Mouse (Mus musculus) embryonic stem cell, embryonic (primary cell): Measurements from ENCODE around the gene Prc1.

Experiments used
- CTCF ChIA-PET, 4 experiments: fragments of 300-600 bp in 2 of 4; fragments of 350-600 bp in 2 of 4; sonication (Branson Sonifier 250); formaldehyde crosslinking; loops; one replicate each; lab custom pipeline; 2022; ENCODE audit warnings: inconsistent platforms in 2 of 4; lab: Charles Lee
- POLR2A ChIA-PET, 4 experiments: fragments of 300-600 bp in 2 of 4; fragments of 350-600 bp in 2 of 4; sonication (Branson Sonifier 250); formaldehyde crosslinking; loops; one replicate each; lab custom pipeline; 2022; ENCODE audit warnings: antibody characterized with exemption in 4 of 4, inconsistent platforms in 1 of 4; lab: Charles Lee

Gene Prc1

GRCm38 (mm10) chr7:80269751-80270255, 24.4 kb upstream of the Prc1 start:
- ChIA-PET POLR2A (interaction anchor here in 3 of 4 experiments (0.6 to 3.3 kb wide), 27 partner anchors 9 to 263 kb away, joined by 3 to 18 read pairs (median 5); partner anchors contain the start of genes Cib1 (in 2 of the 3), Gdpgp1 (in 2 of the 3), Ngrn (in 2 of the 3) and Hddc3 (in 1 of the 3)), CTCF (interaction anchor here in 2 of 4 experiments (0.5 to 2.8 kb wide), 3 partner anchors 14 to 129 kb away, joined by 4 to 11 read pairs (median 9); no protein-coding TSS in a partner anchor)

GRCm38 (mm10) chr7:80273456-80273855, 20.8 kb upstream of the Prc1 start:
- POLR2A ChIA-PET: interaction anchor here in 2 of 4 experiments (0.8 to 1.7 kb wide), 4 partner anchors 8 to 51 kb away, joined by 3 to 5 read pairs (median 4); partner anchors contain the start of gene Rccd1 (in 2 of the 2)

GRCm38 (mm10) chr7:80276374-80276773, 17.9 kb upstream of the Prc1 start:
- CTCF ChIA-PET: interaction anchor here in 1 of 4 experiments (1.3 kb wide), 1 partner anchor 136 kb away, joined by 3 read pairs; no protein-coding TSS in a partner anchor
- POLR2A ChIA-PET: interaction anchor here in 3 of 4 experiments (0.6 to 1.4 kb wide), 4 partner anchors 15 to 109 kb away, joined by 3 to 6 read pairs (median 4); partner anchors contain the start of gene Ngrn (in 1 of the 3)

More at GRCm38 (mm10) chr7:80273456-80273855, 20.8 kb upstream of the Prc1 start:
- CTCF ChIA-PET: interaction anchor here in 2 of 4 experiments (0.6 to 1.9 kb wide), 2 partner anchors 27 to 133 kb away, joined by 3 to 5 read pairs; partner anchors contain the start of gene Ttll13 (in 1 of the 2)

DNA sequence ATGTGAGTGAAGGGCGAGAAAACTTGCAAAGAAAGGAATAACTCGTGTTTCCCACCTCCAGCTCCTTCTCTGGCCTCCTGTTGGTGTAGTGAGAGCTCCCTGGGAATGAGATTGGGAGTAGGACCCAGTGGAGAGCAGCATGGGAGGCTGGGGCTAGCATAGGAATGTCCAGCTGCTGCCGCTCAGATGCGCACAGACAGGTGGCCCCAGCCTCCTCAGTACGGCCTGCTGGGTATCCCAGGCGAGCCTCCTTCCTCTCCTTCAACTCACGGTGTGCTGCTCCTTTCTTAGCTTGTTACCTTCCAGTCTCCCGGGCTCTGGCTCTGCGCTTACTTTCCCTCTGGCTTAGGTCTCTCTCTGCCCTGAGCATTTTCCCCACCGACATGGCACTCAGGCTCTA, 14.2 kb upstream of the Prc1 start:
- ChIA-PET POLR2A (interaction anchor here in 3 of 4 experiments (0.6 to 3.1 kb wide), 6 partner anchors 10 to 47 kb away, joined by 3 to 8 read pairs (median 4); partner anchors contain the start of genes Cib1 (in 1 of the 3), Gdpgp1 (in 1 of the 3), Ngrn (in 1 of the 3) and Vps33b (in 1 of the 3)), CTCF (interaction anchor here in 1 of 4 experiments (0.5 to 1.7 kb wide), 2 partner anchors 8 to 139 kb away, joined by 3 to 4 read pairs; no protein-coding TSS in a partner anchor)

DNA sequence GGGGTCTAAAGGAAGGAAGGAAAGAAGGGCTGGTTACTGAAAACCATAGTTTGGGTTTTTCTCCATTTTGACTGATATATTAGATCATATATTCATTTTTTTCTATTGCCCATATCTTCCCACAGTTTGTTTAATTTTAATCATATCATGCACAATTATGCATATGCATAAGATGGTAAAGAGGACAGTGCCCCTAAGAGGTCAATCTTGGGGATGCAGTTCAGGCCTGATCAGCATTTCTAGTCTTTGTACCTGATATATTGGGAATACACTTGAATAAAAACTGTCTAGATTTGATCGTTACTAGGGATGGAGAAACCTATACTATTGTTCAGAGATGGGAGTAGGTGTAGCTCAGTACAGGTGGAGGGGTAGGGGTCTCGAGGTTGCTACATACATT, 13.3 kb upstream of the Prc1 start:
- POLR2A ChIA-PET: interaction anchor here in 2 of 4 experiments (0.6 to 3.1 kb wide), 13 partner anchors 8 to 728 kb away, joined by 3 to 8 read pairs (median 5); partner anchors contain the start of gene Vps33b (in 1 of the 2)
- CTCF ChIA-PET: interaction anchor here in 3 of 4 experiments (0.6 to 1.7 kb wide), 3 partner anchors 22 to 140 kb away, joined by 4 to 9 read pairs (median 5); no protein-coding TSS in a partner anchor

DNA sequence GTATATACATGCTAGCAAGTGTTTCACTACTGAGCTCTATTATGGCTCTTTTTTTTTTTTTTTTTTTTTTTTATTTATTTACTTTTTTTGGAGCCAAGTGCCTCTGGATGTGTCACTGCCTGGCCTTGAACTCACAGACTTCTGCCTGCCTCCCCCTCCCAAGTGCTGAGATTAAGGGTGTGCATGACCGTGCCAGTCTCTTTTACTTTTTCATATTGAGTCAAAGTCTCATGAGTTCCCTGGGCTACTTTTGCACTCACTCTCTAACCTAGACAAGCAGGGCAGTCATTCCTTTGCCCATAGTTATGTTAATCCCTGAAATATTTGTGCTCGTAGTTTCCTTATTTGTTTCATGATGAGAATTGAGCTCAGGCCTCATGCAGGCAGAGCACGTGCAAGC, 12.6 kb upstream of the Prc1 start:
- POLR2A ChIA-PET: interaction anchor here in 2 of 4 experiments (0.6 to 3.1 kb wide), 13 partner anchors 9 to 310 kb away, joined by 3 to 8 read pairs (median 5); partner anchors contain the start of genes Ngrn (in 1 of the 2), Ttll13 (in 1 of the 2) and Vps33b (in 1 of the 2)
- CTCF ChIA-PET: interaction anchor here in 2 of 4 experiments (0.6 to 1.3 kb wide), 2 partner anchors 22 to 141 kb away, joined by 5 to 9 read pairs; no protein-coding TSS in a partner anchor

DNA sequence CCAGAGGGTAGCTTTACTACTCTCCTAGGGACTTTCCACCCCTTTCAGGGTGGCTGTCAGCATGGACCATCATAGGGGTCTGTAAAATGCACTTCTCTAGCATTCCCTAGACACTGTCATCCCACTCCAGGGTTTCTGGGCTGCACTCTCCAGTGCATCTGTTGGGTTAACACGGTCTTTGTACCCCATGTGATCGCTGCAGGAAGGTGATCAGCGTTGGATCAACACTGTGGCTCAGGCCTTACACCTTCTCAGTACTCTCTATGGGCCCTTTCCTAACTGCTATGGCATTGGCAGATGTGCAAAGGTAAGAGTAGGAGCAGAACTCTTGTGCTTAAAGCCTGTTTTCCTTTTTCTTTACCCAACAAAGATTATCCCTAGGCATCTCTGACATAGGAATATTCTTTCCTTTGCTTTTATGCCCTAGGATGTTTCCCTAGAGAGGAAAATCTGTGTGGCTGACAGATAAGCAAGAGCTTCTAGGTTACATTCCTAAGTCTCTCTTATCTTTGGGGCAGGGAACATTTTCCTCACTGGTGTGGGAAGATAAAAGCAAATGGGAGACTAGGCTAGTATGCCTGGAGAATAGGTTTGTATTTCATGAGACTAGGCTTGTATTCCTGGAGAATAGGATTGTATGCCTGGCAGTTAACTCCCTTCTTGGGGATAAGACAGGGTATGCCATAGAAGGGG, 10.9 kb upstream of the Prc1 start:
- ChIA-PET POLR2A (interaction anchor here in 1 of 4 experiments (0.9 to 1.5 kb wide), 3 partner anchors 11 to 155 kb away, joined by 3 to 5 read pairs (median 3); partner anchors contain the start of genes Prc1 and Vps33b), CTCF (no interaction called here)

- CTCF ChIA-PET: no interaction called here
Observed at GRCm38 (mm10) chr7:80284391-80284790, 9.9 kb upstream of the Prc1 start.

GRCm38 (mm10) chr7:80285725-80286124, 8.5 kb upstream of the Prc1 start:
- POLR2A ChIA-PET: interaction anchor here in 1 of 4 experiments (0.6 to 1.6 kb wide), 4 partner anchors 11 to 97 kb away, joined by 3 to 6 read pairs (median 4); partner anchors contain the start of genes Ngrn and Rccd1
- CTCF ChIA-PET: no interaction called here

More at GRCm38 (mm10) chr7:80284391-80284790, 9.9 kb upstream of the Prc1 start:
- POLR2A ChIA-PET: interaction anchor here in 3 of 4 experiments (1.1 to 1.6 kb wide), 4 partner anchors 10 to 154 kb away, joined by 3 to 4 read pairs (median 4); partner anchors contain the start of gene Ngrn (in 1 of the 3)

DNA sequence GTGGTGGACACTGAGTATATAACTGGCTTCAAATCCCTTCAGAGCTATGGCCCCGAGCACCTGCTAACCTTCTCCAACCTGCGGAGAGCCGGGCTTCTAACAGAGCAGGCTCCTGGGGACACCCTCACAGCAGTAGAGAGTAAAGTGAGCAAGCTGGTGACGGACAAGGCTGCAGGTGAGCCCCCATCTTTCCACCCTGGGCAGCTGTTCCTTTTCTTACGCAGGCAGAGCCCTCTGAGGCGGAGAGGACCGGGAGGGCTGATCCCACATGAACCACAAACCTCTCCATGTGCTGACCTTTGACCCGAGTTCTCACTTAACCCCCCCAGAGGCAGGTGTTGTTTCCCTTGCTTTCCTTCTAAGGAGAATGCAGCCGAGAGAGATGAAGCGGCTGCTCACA, 6.5 kb upstream of the Prc1 start:
- CTCF ChIA-PET: interaction anchor here in 2 of 4 experiments (0.6 to 0.9 kb wide), 3 partner anchors 8 to 509 kb away, joined by 3 to 5 read pairs (median 3); no protein-coding TSS in a partner anchor
- POLR2A ChIA-PET: interaction anchor here in 2 of 4 experiments (1.0 to 1.7 kb wide), 4 partner anchors 10 to 87 kb away, joined by 3 to 4 read pairs (median 4); no protein-coding TSS in a partner anchor

DNA sequence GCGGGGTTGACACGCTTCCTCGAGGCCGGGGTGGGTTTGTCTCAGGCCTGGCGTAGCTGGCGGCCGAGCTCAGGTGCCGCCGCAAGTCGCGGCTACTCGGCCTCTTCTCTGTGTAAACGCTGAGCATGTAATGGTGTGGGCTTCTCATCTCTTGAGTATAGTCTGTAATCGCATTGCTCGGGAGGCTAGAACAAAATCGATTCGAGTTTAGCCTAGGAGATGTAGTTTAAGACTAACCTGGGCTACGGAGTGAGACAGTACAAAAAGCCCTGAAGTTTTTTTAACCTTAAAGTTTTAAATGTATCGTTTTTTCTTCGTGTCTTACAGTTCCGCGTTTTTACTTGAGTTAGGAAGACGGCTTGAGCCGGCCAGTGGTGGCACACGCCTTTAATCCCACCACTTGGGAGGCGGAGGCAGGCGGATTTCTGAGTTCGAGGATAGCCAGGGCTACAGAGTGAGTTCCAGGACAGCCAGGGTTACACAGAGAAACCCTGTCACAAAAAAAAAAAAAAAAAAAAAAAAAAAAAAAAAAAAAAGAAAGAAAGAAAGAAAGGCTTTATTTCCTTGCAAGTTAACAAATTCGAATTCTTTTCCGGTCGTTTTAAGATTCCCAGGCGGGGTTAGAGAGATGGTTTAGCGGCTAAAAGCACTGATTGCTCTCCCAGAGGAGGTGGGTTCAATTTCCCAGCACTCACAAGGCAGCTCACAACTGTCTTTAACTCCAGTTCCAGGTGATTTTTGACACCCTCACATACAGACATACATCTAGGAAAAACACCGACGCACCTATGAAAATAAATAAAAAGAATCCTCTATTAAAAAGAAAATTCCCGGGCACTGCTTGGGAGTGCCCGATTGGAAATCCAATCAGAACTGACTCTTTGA, 756 bp downstream of the Prc1 start:
- POLR2A ChIA-PET: interaction anchor here in 3 of 4 experiments (0.6 to 2.7 kb wide), 28 partner anchors 10 to 276 kb away, joined by 3 to 11 read pairs (median 4); partner anchors contain the start of genes Ngrn (in 2 of the 3), Rccd1 (in 2 of the 3), Cib1 (in 1 of the 3) and Gdpgp1 (in 1 of the 3)
- CTCF ChIA-PET: interaction anchor here in 2 of 4 experiments (0.6 to 1.0 kb wide), 5 partner anchors 80 to 611 kb away, joined by 3 read pairs; no protein-coding TSS in a partner anchor

DNA sequence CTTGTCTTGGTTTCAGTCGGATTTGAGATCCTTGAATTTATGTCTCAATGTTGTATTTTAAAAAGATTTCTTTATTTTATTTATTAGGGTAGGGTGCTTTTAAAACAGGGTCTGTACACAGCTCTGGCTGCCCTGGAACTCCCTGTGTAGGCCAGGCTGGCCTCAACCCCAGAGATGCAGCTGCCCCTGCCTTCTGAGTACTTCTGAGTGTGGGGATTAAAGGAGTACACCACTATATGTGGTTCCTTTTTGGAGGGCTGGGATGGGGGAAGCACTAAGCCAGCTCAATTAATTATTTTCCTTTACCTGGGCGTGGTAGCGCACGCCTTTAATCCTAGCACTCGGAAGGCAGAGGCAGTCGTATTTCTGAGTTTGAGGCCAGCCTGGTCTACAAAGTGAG, 2.2 kb downstream of the Prc1 start:
- CTCF ChIA-PET: interaction anchor here in 2 of 4 experiments (0.6 to 1.1 kb wide), 3 partner anchors 20 to 144 kb away, joined by 3 to 6 read pairs (median 3); no protein-coding TSS in a partner anchor
- POLR2A ChIA-PET: interaction anchor here in 3 of 4 experiments (0.6 to 1.6 kb wide), 22 partner anchors 8 to 536 kb away, joined by 3 to 10 read pairs (median 3); partner anchors contain the start of genes Idh2 (in 1 of the 3) and Rccd1 (in 1 of the 3)

GRCm38 (mm10) chr7:80297041-80297440, 2.8 kb downstream of the Prc1 start:
- CTCF ChIA-PET: interaction anchor here in 1 of 4 experiments (0.6 kb wide), 1 partner anchor 32 kb away, joined by 6 read pairs; no protein-coding TSS in a partner anchor
- POLR2A ChIA-PET: interaction anchor here in 3 of 4 experiments (0.6 to 1.6 kb wide), 20 partner anchors 11 to 537 kb away, joined by 3 to 10 read pairs (median 3); partner anchors contain the start of genes Idh2 (in 1 of the 3) and Rccd1 (in 1 of the 3)

- ChIA-PET POLR2A (interaction anchor here in 2 of 4 experiments (0.9 to 5.7 kb wide), 10 partner anchors 19 to 169 kb away, joined by 3 to 37 read pairs (median 3); partner anchors contain the start of genes Cib1 (in 2 of the 2) and Gdpgp1 (in 2 of the 2)), CTCF (no interaction called here)
Observed at GRCm38 (mm10) chr7:80298754-80299153, 4.5 kb downstream of the Prc1 start.

DNA sequence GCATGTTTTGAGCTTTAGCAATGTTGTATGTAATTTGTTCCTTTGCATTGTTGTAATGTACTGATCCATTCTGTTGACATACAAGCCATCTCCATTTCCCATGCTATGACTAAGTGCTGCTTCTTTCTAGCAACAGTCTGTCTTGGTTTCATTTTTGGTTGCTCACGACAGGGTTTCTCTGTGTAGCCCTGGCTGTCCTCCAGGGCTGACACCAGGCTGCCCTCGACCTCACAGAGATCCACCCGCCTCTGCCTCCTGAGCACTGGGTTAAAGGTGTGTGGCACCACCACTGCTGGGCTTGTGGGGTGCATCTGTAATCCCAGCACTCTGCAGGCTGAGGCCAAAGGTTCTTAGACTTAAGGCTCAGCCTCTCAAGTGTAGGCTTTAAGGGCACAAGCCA, 5.3 kb downstream of the Prc1 start:
- ChIA-PET CTCF (interaction anchor here in 1 of 4 experiments (1.3 kb wide), 1 partner anchor 84 kb away, joined by 4 read pairs; no protein-coding TSS in a partner anchor), POLR2A (interaction anchor here in 2 of 4 experiments (0.7 to 5.7 kb wide), 9 partner anchors 19 to 169 kb away, joined by 3 to 37 read pairs (median 3); partner anchors contain the start of gene Rccd1 (in 1 of the 2))

DNA sequence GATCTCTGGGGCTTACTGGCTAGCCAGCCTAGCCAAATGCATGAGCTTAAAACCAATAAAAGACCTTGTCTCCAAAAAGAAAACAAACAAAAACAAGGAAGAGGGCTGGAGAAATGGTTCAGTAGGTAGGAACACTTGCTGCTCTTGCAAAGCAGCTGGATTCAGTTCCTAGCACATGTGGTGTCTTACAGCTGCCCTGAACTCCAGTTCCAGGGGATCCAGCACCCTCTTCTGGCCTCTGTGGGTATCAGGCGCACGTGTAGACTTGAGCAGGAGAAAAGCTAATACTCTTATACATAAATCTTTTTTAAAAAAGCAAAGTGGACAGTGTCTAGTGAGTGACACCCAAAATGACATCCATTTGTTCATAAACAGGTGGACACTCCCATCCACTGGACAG, 7.3 kb downstream of the Prc1 start:
- CTCF ChIA-PET: interaction anchor here (0.5 to 1.9 kb wide), 23 partner anchors 10 to 291 kb away, joined by 3 to 11 read pairs (median 4); partner anchors contain the start of gene Rccd1 (in 1 of the 4)
- POLR2A ChIA-PET: interaction anchor here (0.6 to 5.7 kb wide), 31 partner anchors 8 to 273 kb away, joined by 3 to 37 read pairs (median 4); partner anchors contain the start of genes Rccd1 (in 3 of the 4), Cib1 (in 2 of the 4), Gdpgp1 (in 2 of the 4) and Blm (in 1 of the 4)
